Mouse (Mus musculus) spleen, adult 2 months (tissue): ENCODE measurements at regions not wholly inside any gene's neighbourhood (a gene's known extent, or its start where the extent isn't known, plus 50 kb on each side); places are given as distances from the start of the nearest gene placed in this dataset.

ENCODE experiments used
- CTCF ChIP-seq: fragments of 200-500 bp; IDR thresholded peaks from 2 replicates; pipeline ENCODE4 v1.5.1; 2011; ENCODE audit warnings: mild to moderate bottlenecking, inconsistent platforms; ENCODE audit not compliant: insufficient read depth, insufficient read length, insufficient replicate concordance; ENCODE audit errors: extremely low read depth
- POLR2A ChIP-seq: fragments of 200-500 bp; IDR thresholded peaks from 2 replicates; pipeline ENCODE4 v1.6.1; 2011; ENCODE audit warnings: low read depth, low read length, inconsistent platforms

DNA sequence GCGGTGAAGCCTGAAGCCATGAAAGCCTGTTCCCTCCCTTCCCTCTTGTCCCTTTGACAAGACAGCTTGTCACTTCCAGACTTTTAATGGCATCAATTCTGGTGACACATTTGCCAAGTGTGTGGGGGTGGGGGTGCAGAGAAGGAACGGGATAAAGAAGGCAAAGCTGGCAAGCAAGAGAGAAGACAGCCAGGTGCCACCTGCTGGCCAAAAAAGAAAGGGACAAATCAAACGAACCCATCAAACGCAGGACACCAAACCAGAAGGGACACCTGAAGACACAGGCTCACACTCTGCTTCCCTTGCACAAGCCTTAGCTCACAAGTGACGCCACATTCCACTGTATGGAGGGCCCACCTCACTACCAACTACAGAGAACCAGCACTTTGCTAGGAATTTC, 197.0 kb upstream of the Klf14 start:
- TF ChIP-seq CTCF (peak; percentile 48; the same call in 1 of the 2 replicates), POLR2A (no peak)
